Mouse (Mus musculus) heart, embryonic 10.5 days (tissue): Measurements from ENCODE around the gene Mansc4. TPM values are rescaled to one million over a fixed set of nuclear protein-coding genes. Genes with fewer than 3 reads are reported as not detected.
A peak's percentile ranks its signal among the peaks of the same experiment; 100 is the strongest.

Experiments
- DNase-seq: peaks from one replicate; pipeline ENCODE4 v3.0.0-alpha.2; 2017; ENCODE audit warnings: low spot score
- H3K27ac ChIP-seq: fragments of 300-500 bp; sonication (generic); 2 replicates; pipeline ENCODE4 v1.5.1; 2016; ENCODE audit warnings: mild to moderate bottlenecking
- H3K27me3 ChIP-seq: fragments of 300-500 bp; sonication (generic); 2 replicates; pipeline ENCODE4 v1.6.1; 2016; ENCODE audit warnings: mild to moderate bottlenecking; ENCODE audit not compliant: poor library complexity, insufficient read depth, severe bottlenecking
- H3K36me3 ChIP-seq: fragments of 300-500 bp; sonication (generic); 2 replicates; pipeline ENCODE4 v1.6.1; 2016; ENCODE audit warnings: mild to moderate bottlenecking, moderate library complexity
- H3K4me1 ChIP-seq: fragments of 300-500 bp; sonication (generic); 2 replicates; pipeline ENCODE4 v1.6.1; 2016; ENCODE audit warnings: mild to moderate bottlenecking
- H3K4me3 ChIP-seq: fragments of 300-500 bp; sonication (generic); 2 replicates; pipeline ENCODE4 v1.5.1; 2016; ENCODE audit warnings: mild to moderate bottlenecking, moderate library complexity
- H3K9me3 ChIP-seq: fragments of 300-500 bp; sonication (generic); 2 replicates; pipeline ENCODE4 v1.6.1; 2016; ENCODE audit warnings: mild to moderate bottlenecking, moderate library complexity
- WGBS: fragments of 180-500 bp; shearing (Covaris S2); methylation state at CpG from one replicate; pipeline ENCODE4 v1.1.7; 2016; 5-methylcytosine and 5-hydroxymethylcytosine counted together
- polyA plus RNA-seq: library from polyadenylated mRNA; unstranded; fragments of >200 nt; fragmentation: Nextera tagmentation; extraction: Ambion mirVana; gene quantifications from 2 replicates; pipeline ENCODE4 v1.2.1, GENCODE M21; 2016

Gene Mansc4
- polyA plus RNA-seq, 1 experiment from 2014 or later = 0.59 TPM

DNA sequence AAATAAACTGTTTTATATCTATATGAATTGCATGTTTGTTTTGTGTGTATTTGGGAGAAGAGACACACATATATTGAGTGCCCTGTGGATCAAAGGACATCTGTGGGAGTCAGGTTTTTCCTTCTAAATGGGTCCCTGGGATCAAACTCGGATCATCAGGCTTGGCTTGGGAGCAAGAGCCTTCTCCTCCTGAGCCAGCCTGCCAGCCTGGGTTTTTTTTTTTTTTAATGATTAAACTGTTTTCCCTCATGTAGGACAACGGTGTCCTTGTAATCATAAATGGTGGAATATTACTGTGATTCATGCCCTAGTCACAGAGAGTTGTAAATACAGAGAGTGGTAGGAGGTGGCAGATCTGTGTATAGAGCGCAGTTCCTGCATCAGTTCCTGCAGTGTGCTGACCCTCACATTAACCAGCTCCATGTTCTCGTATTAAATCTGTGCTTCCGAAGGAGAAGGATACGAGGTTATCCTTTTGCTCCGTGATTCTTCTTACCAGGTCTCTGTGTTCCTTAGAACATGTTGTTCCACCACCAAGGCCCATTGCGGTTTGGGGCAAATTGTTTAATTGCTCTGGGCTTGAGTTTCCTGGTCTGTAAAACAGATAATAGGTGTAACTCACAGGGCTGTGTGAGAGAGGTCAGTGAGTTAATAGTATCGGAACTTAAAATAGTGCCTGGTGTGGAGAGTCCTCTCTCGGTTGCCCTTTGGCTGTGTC lies 22.4 kb downstream of the Mansc4 start:
- no peak for DNase-seq
- Histone ChIP-seq H3K36me3 (peaks cover 76% of the 10 kb centered on the region), H3K27me3 (no peaks in the 10 kb centered on the region), H3K4me1 (no peaks in the 10 kb centered on the region), H3K9me3 (no peaks in the 10 kb centered on the region), H3K27ac (no peak overlapping the region), H3K4me3 (no peak overlapping the region)
- WGBS = 87% methylated on average over 10 of the region's 10 CpGs

DNA sequence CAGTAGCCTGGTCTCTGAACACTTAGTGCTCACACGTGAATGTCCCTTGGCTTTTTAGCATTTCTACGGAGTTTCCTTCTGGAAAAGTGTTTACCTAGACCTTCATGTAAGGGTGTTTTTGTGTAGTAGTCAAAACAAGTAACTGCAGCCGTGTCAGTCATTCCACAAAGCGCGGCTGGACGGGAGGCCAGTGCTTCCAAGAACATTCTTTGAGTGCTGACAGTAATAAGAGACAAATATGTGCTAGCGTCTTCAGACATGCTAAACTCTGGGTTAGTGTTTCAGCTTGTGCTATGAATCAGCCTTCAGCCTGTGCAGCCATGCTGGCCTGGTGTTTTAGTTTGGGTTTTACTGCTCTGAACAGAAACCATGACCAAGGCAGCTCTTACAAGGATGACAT lies 24.1 kb downstream of the Mansc4 start:
- DNase-seq = no peak
- no peaks in the 10 kb centered on the region for H3K4me1 ChIP-seq
- peaks cover 82% of the 10 kb centered on the region for H3K36me3 ChIP-seq
- H3K4me3 ChIP-seq = no peak overlapping the region
- 90% methylated on average over 7 of the region's 7 CpGs for WGBS
- H3K27ac ChIP-seq = no peak overlapping the region
- no peaks in the 10 kb centered on the region for H3K27me3 ChIP-seq
- H3K9me3 ChIP-seq = no peaks in the 10 kb centered on the region

DNA sequence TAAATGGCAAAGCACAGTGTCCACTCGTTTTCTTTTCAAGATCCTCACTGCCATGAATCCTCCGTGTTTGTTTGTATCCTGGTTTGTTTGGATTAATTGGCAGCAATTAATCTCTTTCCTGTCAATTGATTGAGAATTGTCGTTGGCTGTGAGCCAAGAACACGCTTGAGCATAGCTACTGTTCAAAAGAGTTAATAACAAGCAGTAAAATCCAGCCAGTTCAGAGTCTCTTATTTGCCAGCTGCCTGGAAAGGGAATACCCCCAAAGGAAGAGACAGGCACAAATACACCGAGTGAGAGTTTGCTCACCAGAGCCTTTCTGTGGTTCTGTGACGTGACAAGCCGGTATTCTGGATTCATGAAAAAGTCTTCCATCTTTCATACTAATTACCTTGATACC lies 24.8 kb downstream of the Mansc4 start:
- peaks cover 80% of the 10 kb centered on the region for H3K36me3 ChIP-seq
- H3K4me1 ChIP-seq = no peaks in the 10 kb centered on the region
- no peaks in the 10 kb centered on the region for H3K9me3 ChIP-seq
- no peaks in the 10 kb centered on the region for H3K27me3 ChIP-seq
- WGBS = 86% methylated on average over 7 of the region's 7 CpGs
- DNase-seq = no peak
- no peak overlapping the region for H3K27ac ChIP-seq
- no peak overlapping the region for H3K4me3 ChIP-seq

DNA sequence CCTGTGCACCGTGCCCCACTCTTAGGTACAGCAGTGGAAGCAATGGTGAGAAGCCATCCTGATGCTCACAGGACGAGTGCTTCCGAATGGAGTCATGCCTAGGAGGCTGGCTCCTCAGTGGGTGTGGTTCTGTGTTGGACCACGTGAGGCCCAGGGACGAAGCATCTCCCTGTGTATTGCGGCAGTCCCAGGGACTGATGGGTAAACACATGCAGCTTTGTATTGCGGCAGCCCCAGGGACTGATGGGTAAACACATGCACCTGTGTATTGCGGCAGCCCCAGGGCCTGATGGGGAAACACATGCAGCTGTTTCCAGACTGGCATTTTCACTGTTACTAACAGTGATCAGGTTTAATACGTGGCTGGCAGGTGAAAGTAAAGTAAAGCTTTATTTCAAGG lies 25.2 kb downstream of the Mansc4 start:
- no peak for DNase-seq
- H3K36me3 ChIP-seq = peaks cover 80% of the 10 kb centered on the region
- no peaks in the 10 kb centered on the region for H3K27me3 ChIP-seq
- 92% methylated on average over 9 of the region's 9 CpGs for WGBS
- H3K4me1 ChIP-seq = no peaks in the 10 kb centered on the region
- H3K4me3 ChIP-seq = no peak overlapping the region
- no peak overlapping the region for H3K27ac ChIP-seq
- H3K9me3 ChIP-seq = no peaks in the 10 kb centered on the region

DNA sequence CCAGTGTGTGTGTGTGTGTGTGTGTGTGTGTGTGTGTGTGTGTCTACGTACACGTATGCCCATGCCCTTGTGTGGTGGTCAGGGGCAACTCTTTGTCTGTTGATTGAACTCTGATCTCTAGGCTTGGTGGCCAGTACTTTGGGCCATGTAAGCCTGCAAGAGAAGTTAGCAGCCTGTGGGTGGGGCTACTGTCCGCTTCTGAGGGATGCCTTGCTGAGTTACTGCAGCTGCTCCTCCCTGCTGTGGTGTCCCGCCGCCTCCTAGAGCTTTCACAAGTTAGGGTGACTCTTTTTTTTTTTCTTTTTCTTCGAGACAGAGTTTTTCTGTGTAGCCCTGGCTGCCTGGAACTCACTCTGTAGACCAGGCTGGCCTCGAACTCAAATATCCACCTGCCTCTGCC lies 27.5 kb downstream of the Mansc4 start:
- peaks cover 7% of the 10 kb centered on the region; the same call in 1 of the 2 replicates for H3K4me1 ChIP-seq
- 60% methylated on average over 7 of the region's 7 CpGs for WGBS
- no peak overlapping the region for H3K4me3 ChIP-seq
- H3K9me3 ChIP-seq = no peaks in the 10 kb centered on the region
- no peaks in the 10 kb centered on the region for H3K27me3 ChIP-seq
- H3K36me3 ChIP-seq = peaks cover 85% of the 10 kb centered on the region
- no peak overlapping the region for H3K27ac ChIP-seq
- no peak for DNase-seq

DNA sequence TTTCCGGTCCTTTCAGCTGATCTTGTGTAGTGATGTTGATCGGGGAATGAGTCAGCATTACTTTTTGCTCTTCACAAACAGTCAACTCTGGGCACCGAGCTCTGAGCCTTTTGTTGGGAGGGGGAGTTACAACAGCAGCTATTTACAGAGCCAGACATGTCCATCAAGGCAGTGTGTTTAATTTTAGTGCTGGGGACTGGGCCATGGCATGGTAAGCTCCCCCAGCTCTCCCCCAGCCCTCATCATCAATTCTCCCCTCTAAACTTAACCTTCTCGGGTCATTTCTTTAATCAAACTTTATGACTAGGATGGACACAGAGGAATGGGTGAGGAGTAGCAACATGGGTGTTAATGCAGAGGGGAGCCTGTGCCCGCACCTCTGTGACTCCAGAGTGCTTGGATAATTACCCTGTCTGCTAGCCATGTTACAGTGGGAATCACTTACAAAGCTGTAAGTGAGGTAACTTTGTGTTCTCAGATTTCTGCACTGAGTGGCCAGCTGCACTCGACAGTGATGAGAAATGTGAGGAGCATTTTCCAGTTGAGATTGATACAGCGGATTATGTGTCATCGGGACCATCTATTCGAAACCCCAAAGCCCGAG lies 31.4 kb downstream of the Mansc4 start:
- 80% methylated on average over 10 of the region's 10 CpGs for WGBS
- peaks cover 90% of the 10 kb centered on the region for H3K36me3 ChIP-seq
- DNase-seq = no peak

DNA sequence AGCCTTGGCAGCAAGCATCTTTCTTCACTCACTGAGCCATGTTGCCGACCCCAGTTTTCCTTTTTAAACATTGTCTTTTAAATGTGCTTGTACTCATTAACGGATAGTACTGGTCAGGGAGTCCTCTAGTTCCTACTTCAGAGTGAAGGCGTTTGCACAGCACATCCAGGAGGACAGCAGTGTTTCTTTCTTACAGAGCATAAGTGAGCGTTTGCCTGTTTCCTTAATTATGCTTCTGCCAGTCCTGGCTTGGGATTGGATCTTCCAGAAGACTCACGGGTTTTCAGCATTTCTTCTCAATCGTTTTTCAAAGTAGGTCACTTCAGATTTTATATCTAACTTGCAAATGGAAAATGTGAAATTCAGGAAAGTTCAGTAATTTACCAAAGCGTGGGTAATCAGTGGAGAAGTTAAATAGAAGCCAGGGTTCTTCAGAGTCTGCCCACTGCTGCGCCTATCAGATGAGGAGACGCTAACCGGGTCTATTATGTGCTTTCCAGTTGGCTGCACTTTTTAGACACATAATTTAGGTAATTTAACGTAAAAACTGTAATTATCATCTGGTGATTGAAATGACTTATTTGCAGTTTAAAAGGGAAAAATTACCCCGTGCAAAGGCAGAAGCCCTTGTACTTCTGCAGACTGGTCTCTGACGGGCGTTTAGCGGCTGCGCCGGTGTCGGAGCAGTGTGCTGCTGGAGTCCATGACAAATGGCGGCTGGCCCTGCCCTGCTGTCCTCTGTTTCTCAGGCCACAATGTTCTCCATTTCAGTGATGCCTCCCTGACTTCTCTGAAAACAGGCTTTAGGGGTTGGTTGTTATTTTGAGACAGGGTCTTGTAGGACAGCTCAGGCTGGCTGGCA lies 32.8 kb downstream of the Mansc4 start:
- H3K27me3 ChIP-seq = no peaks in the 10 kb centered on the region
- peaks cover 9% of the 10 kb centered on the region; the same call in 1 of the 2 replicates for H3K4me1 ChIP-seq
- H3K27ac ChIP-seq = no peak overlapping the region
- H3K9me3 ChIP-seq = no peaks in the 10 kb centered on the region
- H3K36me3 ChIP-seq = peaks cover 91% of the 10 kb centered on the region
- H3K4me3 ChIP-seq = no peak overlapping the region
- 90% methylated on average over 19 of the region's 19 CpGs for WGBS
- no peak for DNase-seq

More for the DNA sequence above, 31.4 kb downstream of the Mansc4 start:
- Histone ChIP-seq H3K27me3 (no peaks in the 10 kb centered on the region), H3K9me3 (no peaks in the 10 kb centered on the region), H3K4me3 (no peak overlapping the region), H3K4me1 (peaks cover 9% of the 10 kb centered on the region; the same call in 1 of the 2 replicates), H3K27ac (no peak overlapping the region)

DNA sequence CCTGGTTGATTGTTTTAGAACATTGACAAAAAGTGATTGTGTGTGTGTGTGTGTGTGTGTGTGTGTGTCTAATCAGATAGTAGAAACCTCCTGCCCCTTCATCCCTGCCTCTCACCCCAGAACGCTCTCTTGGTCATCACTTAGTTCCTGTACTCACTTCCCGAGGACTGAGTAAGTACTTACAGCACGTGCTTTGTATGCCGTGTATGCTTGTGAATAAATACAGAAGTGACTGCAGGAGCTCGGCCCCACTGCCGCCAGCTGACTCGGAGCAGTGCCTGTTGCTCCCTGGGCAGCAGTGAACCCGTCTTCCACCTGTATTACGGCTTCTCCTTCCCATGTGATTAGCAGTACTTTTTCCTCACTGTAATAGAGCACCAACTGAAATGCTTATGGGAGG lies 34.4 kb downstream of the Mansc4 start:
- DNase-seq = no peak
- H3K36me3 ChIP-seq = peaks cover 97% of the 10 kb centered on the region

DNA sequence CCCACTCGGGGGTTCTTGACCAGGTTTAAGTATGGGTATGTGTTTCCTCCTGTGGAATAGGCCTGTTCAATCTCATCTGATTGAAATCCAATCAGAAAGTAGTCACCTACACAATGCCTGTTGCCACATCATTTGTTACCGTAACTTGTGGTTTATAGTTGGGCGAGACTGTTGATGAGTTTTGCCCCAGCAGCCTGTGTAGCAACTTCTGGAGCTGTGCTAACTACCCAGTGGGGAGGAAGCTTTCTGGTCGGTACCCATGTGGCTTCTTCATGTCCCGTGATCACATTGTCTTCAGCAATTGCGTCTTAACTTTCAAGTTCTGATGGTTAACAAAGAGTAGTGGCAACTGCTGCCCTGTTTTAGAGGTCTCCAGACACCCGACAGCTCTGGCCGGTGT lies 35.2 kb downstream of the Mansc4 start:
- WGBS = 94% methylated on average over 8 of the region's 8 CpGs

More for the DNA sequence above, 34.4 kb downstream of the Mansc4 start:
- no peak overlapping the region for H3K27ac ChIP-seq
- no peaks in the 10 kb centered on the region for H3K27me3 ChIP-seq
- no peak overlapping the region for H3K4me3 ChIP-seq
- WGBS = 92% methylated on average over 9 of the region's 9 CpGs
- H3K4me1 ChIP-seq = peaks cover 9% of the 10 kb centered on the region; the same call in 1 of the 2 replicates
- H3K9me3 ChIP-seq = no peaks in the 10 kb centered on the region

DNA sequence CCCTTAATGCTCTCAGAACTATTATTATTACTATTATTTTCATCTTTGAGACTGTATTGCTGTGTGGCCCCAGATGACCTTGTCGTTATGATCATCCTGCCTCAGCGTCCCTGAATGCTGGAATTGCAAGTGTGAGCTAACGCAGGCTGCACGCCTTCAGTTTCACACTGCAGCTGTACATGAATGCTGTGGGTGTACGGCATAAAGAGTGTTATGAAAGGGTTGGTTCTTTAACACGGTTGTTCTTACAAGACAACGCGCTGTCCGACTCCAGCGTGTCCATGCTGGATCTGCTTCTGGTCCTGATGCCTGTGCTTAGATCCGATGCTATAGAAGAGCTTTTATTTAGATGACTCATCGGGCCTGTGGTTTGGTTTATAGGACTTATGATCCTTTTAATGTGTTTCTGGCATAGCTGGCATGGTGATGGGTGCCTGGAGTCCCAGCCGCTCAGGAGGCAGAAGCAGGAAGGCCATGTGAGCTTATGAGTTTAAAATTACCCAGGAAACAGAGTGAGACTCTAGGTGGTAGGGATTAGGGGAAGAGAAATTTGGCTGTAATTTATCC lies 37.5 kb downstream of the Mansc4 start:
- WGBS = 93% methylated on average over 13 of the region's 13 CpGs

More for the DNA sequence above, 35.2 kb downstream of the Mansc4 start:
- Histone ChIP-seq H3K4me3 (no peak overlapping the region), H3K27ac (no peak overlapping the region), H3K4me1 (peaks cover 9% of the 10 kb centered on the region; the same call in 1 of the 2 replicates), H3K36me3 (peaks cover 97% of the 10 kb centered on the region), H3K27me3 (no peaks in the 10 kb centered on the region), H3K9me3 (no peaks in the 10 kb centered on the region)
- DNase-seq = no peak

DNA sequence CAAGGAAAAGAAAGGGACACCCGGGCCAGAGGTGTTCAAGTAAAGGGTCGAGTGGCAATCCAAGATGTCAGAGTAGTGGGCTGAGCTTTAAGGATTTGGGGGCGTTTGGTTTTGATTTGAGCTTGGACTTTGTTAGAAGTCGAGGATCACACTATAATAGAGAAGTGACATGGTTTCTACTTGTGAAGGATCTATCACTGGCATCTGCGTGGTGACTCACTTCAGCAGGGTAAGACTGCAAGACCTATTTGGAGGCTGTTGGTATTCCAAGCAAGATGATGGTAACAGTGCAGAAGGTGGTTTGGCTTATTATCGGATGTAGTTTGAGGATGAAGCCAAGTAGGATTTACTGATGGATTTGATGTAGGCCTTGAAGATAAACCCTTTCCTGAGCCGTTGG lies 43.2 kb downstream of the Mansc4 start:
- Histone ChIP-seq H3K4me3 (peak overlapping the region; percentile 96), H3K36me3 (peaks cover 27% of the 10 kb centered on the region), H3K27ac (peak overlapping the region; percentile 100), H3K9me3 (no peaks in the 10 kb centered on the region), H3K4me1 (peaks cover 20% of the 10 kb centered on the region), H3K27me3 (no peaks in the 10 kb centered on the region)
- WGBS = 53% methylated on average over 7 of the region's 7 CpGs
- DNase-seq = no peak

More for the DNA sequence above, 37.5 kb downstream of the Mansc4 start:
- Histone ChIP-seq H3K36me3 (peaks cover 83% of the 10 kb centered on the region), H3K9me3 (no peaks in the 10 kb centered on the region), H3K4me3 (no peak overlapping the region), H3K27ac (no peak overlapping the region), H3K27me3 (no peaks in the 10 kb centered on the region), H3K4me1 (peaks cover 9% of the 10 kb centered on the region; the same call in 1 of the 2 replicates)
- no peak for DNase-seq

DNA sequence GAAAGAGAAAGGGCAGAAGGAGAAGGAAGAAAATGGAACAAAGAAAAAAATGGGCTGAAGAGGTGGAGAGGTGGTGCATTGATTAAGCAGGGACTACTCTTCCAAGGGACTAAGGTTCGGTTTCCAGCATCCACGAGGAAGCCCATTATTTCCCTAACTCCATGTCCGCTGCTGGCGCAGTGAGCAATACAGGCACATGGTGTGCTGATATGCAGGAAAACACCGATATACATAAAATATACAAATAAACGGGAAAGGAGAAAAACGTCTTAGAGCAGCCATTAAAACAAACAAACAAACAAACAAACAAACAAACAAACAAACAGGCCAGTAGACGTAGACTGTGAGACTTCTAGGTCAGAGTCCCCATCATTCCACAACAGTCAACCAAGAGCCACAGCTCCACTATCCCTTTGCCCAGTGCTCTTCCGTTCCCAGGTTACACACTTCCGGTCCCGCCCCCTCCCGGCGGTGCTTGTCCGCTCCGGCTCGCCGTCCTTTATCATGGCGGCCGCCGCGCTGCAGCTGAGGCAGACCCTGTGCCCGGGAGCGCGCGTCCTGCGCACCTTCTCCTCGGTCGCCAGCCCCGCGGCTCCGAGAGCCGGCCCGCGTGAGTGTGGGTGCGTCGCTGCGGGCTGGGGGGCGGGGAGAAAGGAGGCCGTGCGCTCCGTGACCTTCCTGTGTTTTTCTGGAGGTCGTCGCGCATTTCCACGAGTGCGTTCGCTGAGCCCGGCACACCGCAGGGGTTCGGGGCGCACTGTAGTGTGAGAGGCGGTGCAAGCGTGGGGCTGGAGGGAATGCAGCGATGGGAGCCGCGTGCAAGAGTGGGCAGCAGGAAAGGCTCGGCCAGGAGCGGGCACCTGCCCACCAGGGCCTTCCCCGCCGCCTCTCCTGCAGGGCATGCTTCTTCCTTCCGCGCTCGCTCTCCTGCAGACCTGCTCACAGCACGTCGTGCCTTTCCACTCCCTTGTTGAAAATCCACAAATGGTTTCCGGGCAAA lies 44.2 kb downstream of the Mansc4 start, which contains the start of gene Mrps35:
TSS of gene Mrps35 (plus strand) at position 474 of the 1,000 bp plus-strand sequence.
- whole genome bisulfite sequencing = 3% methylated on average over 66 of the region's 66 CpGs

More for the DNA sequence above, 44.2 kb downstream of the Mansc4 start, which contains the start of gene Mrps35:
- Histone ChIP-seq H3K27ac (peak within 1 kb of the TSS; percentile 100), H3K4me1 (peaks cover 20% of the 10 kb centered on the region), H3K4me3 (peak within 1 kb of the TSS; percentile 96), H3K36me3 (peaks cover 17% of the 10 kb centered on the region), H3K9me3 (no peaks in the 10 kb centered on the region), H3K27me3 (no peaks in the 10 kb centered on the region)
- peak; percentile 94 for DNase-seq
